Mouse (Mus musculus): ENCODE data around the gene Olfr1348. TPM values are rescaled to one million over a fixed set of nuclear protein-coding genes. Genes with fewer than 3 reads are reported as not detected.
"Not testable (repeated sequence)": the region's sequence is repeated elsewhere in the genome, so short reads cannot be mapped to it uniquely, and the experiment has no call there.

Olfr1348 gene
- polyA plus RNA-seq (2015; fragmentation: Nextera tagmentation; extraction: Ambion mirVana), result not detected in 2 replicates

- 90% methylated on average over 1 of the region's 1 CpGs for WGBS
- Histone ChIP-seq H3K4me1 (no peaks in the 10 kb centered on the region), H3K4me2 (no peak within 1 kb of the TSS), H3K36me3 (no peaks in the 10 kb centered on the region), H3K27ac (no peak within 1 kb of the TSS), H3K27me3 (replicated peaks) (no peaks in the 10 kb centered on the region), H3K9ac (no peak within 1 kb of the TSS), H3K9me3 (no peaks in the 10 kb centered on the region), H3K4me3 (replicated peaks) (no peak within 1 kb of the TSS)
- ATAC-seq (ENCODE audit: insufficient read depth, low FRiP score, low read depth), result no peak
Observed at GRCm38 (mm10) chr7:6508648-6509047, at the start of gene Olfr1348. Gene Olfr1348, minus strand, starts transcription at chr7:6508748.

- H3K9ac ChIP-seq, result no peak overlapping the region
- H3K4me2 ChIP-seq, result no peak overlapping the region
- H3K4me3 ChIP-seq (replicated peaks), result no peak overlapping the region
- no peaks in the 10 kb centered on the region for H3K9me3 ChIP-seq
- 69% methylated on average over 5 of the region's 5 CpGs for WGBS
- H3K36me3 ChIP-seq, result no peaks in the 10 kb centered on the region
- ATAC-seq (ENCODE audit: insufficient read depth, low FRiP score, low read depth), result no peak
- no peak overlapping the region for H3K27ac ChIP-seq
- no peaks in the 10 kb centered on the region for H3K4me1 ChIP-seq
- H3K27me3 ChIP-seq (replicated peaks), result no peaks in the 10 kb centered on the region
Observed at GRCm38 (mm10) chr7:6526141-6526540, 17.6 kb upstream of the Olfr1348 start.

GRCm38 (mm10) chr7:6525001-6525400, 16.5 kb upstream of the Olfr1348 start:
- Histone ChIP-seq H3K9me3 (no peaks in the 10 kb centered on the region), H3K27ac (no peak overlapping the region), H3K4me2 (no peak overlapping the region), H3K27me3 (replicated peaks) (no peaks in the 10 kb centered on the region), H3K4me3 (replicated peaks) (no peak overlapping the region), H3K4me1 (no peaks in the 10 kb centered on the region), H3K36me3 (no peaks in the 10 kb centered on the region), H3K9ac (no peak overlapping the region)
- no peak for ATAC-seq (ENCODE audit: insufficient read depth, low FRiP score, low read depth)
- WGBS, result 61% methylated on average over 3 of the region's 3 CpGs

GRCm38 (mm10) chr7:6522850-6523249, 14.3 kb upstream of the Olfr1348 start, which contains the start of gene Olfr1349:
Gene Olfr1349, minus strand, starts transcription at chr7:6522950.
- WGBS, result 83% methylated on average over 5 of the region's 5 CpGs
- no peaks in the 10 kb centered on the region for H3K4me1 ChIP-seq
- no peak within 1 kb of the TSS for H3K4me3 ChIP-seq (replicated peaks)
- H3K4me2 ChIP-seq, result no peak within 1 kb of the TSS
- no peaks in the 10 kb centered on the region for H3K9me3 ChIP-seq
- H3K9ac ChIP-seq, result no peak within 1 kb of the TSS
- ATAC-seq (ENCODE audit: insufficient read depth, low FRiP score, low read depth), result no peak
- no peak within 1 kb of the TSS for H3K27ac ChIP-seq
- H3K36me3 ChIP-seq, result no peaks in the 10 kb centered on the region
- H3K27me3 ChIP-seq (replicated peaks), result no peaks in the 10 kb centered on the region

- Histone ChIP-seq H3K9me3 (no peaks in the 10 kb centered on the region), H3K4me3 (replicated peaks) (no peak overlapping the region), H3K9ac (no peak overlapping the region), H3K27ac (no peak overlapping the region), H3K4me1 (no peaks in the 10 kb centered on the region), H3K27me3 (replicated peaks) (no peaks in the 10 kb centered on the region), H3K36me3 (no peaks in the 10 kb centered on the region), H3K4me2 (no peak overlapping the region)
- 31% methylated on average over 1 of the region's 1 CpGs for WGBS
- ATAC-seq (ENCODE audit: insufficient read depth, low FRiP score, low read depth), result no peak
Observed at GRCm38 (mm10) chr7:6521666-6522065, 13.1 kb upstream of the Olfr1348 start.

- Histone ChIP-seq H3K27me3 (replicated peaks) (no peaks in the 10 kb centered on the region), H3K36me3 (no peaks in the 10 kb centered on the region), H3K4me2 (no peak within 1 kb of the TSS), H3K4me1 (no peaks in the 10 kb centered on the region), H3K4me3 (replicated peaks) (no peak within 1 kb of the TSS), H3K9me3 (no peaks in the 10 kb centered on the region), H3K9ac (no peak within 1 kb of the TSS), H3K27ac (no peak within 1 kb of the TSS)
- ATAC-seq (ENCODE audit: insufficient read depth, low FRiP score, low read depth), result no peak
- 65% methylated on average over 1 of the region's 1 CpGs for WGBS
Observed at GRCm38 (mm10) chr7:6499655-6500054, 8.9 kb downstream of the Olfr1348 start, which contains the start of gene Olfr1347. Gene Olfr1347, minus strand, starts transcription at chr7:6499755.

GRCm38 (mm10) chr7:6486841-6487240, 21.7 kb downstream of the Olfr1348 start, which contains the start of gene Olfr5:
Gene Olfr5, minus strand, starts transcription at chr7:6486941.
- H3K27me3 ChIP-seq (replicated peaks), result no peaks in the 10 kb centered on the region
- H3K27ac ChIP-seq, result no peak within 1 kb of the TSS
- H3K9me3 ChIP-seq, result no peaks in the 10 kb centered on the region
- H3K4me3 ChIP-seq (replicated peaks), result no peak within 1 kb of the TSS
- no peak within 1 kb of the TSS for H3K4me2 ChIP-seq
- no peaks in the 10 kb centered on the region for H3K36me3 ChIP-seq
- ATAC-seq (ENCODE audit: insufficient read depth, low FRiP score, low read depth), result no peak
- no peak within 1 kb of the TSS for H3K9ac ChIP-seq
- H3K4me1 ChIP-seq, result no peaks in the 10 kb centered on the region
- 32% methylated on average over 2 of the region's 2 CpGs for WGBS

GRCm38 (mm10) chr7:6477633-6478032, 30.9 kb downstream of the Olfr1348 start:
- H3K4me1 ChIP-seq, result not testable (repeated sequence)

GRCm38 (mm10) chr7:6466951-6467350, 41.6 kb downstream of the Olfr1348 start, which contains the start of gene Olfr1346:
Gene Olfr1346, plus strand, starts transcription at chr7:6467101.
- no peak within 1 kb of the TSS for H3K4me3 ChIP-seq (replicated peaks)
- H3K27ac ChIP-seq, result no peak within 1 kb of the TSS
- ATAC-seq (ENCODE audit: insufficient read depth, low FRiP score, low read depth), result no peak
- H3K36me3 ChIP-seq, result no peaks in the 10 kb centered on the region
- no peaks in the 10 kb centered on the region for H3K27me3 ChIP-seq (replicated peaks)
- no peaks in the 10 kb centered on the region for H3K9me3 ChIP-seq
- H3K4me1 ChIP-seq, result no peaks in the 10 kb centered on the region
- no peak within 1 kb of the TSS for H3K9ac ChIP-seq
- H3K4me2 ChIP-seq, result no peak within 1 kb of the TSS

More at GRCm38 (mm10) chr7:6477633-6478032, 30.9 kb downstream of the Olfr1348 start:
- H3K27me3 ChIP-seq (replicated peaks); H3K36me3 ChIP-seq; H3K27ac ChIP-seq; H3K4me2 ChIP-seq; H3K9me3 ChIP-seq; H3K9ac ChIP-seq; H3K4me3 ChIP-seq (replicated peaks); ATAC-seq (ENCODE audit: insufficient read depth, low FRiP score, low read depth): not testable (repeated sequence)
- 43% methylated on average over 2 of the region's 2 CpGs for WGBS

GRCm38 (mm10) chr7:6456399-6456798, 52.1 kb downstream of the Olfr1348 start:
- Histone ChIP-seq H3K4me2 (no peak overlapping the region), H3K9ac (no peak overlapping the region), H3K27ac (no peak overlapping the region), H3K27me3 (replicated peaks) (no peaks in the 10 kb centered on the region), H3K9me3 (no peaks in the 10 kb centered on the region), H3K36me3 (no peaks in the 10 kb centered on the region), H3K4me3 (replicated peaks) (no peak overlapping the region), H3K4me1 (no peaks in the 10 kb centered on the region)
- ATAC-seq (ENCODE audit: insufficient read depth, low FRiP score, low read depth), result no peak
- WGBS, result 46% methylated on average over 3 of the region's 3 CpGs

GRCm38 (mm10) chr7:6455868-6456267, 52.7 kb downstream of the Olfr1348 start, which contains the start of gene Olfr1336:
Gene Olfr1336, plus strand, starts transcription at chr7:6456168.
- Histone ChIP-seq H3K9ac (no peak within 1 kb of the TSS), H3K27me3 (replicated peaks) (no peaks in the 10 kb centered on the region), H3K36me3 (no peaks in the 10 kb centered on the region), H3K4me1 (no peaks in the 10 kb centered on the region), H3K4me3 (replicated peaks) (no peak within 1 kb of the TSS), H3K27ac (no peak within 1 kb of the TSS), H3K4me2 (no peak within 1 kb of the TSS), H3K9me3 (no peaks in the 10 kb centered on the region)
- no peak for ATAC-seq (ENCODE audit: insufficient read depth, low FRiP score, low read depth)
